Mouse (Mus musculus) left cerebral cortex, postnatal 4 days (tissue): Measurements from ENCODE around the gene Hras. TPM values are rescaled to one million over a fixed set of nuclear protein-coding genes. Genes with fewer than 3 reads are reported as not detected.

Experiments
- DNase-seq: peaks from one replicate; pipeline ENCODE4 v3.0.0-alpha.2; 2022
- intact Hi-C: fragments of 180-260 bp; cut with DNase I; formaldehyde crosslinking; loops from one replicate; pipeline ENCODE4 v1.15.1; 2025
- total RNA-seq, 2 experiments: library from RNA; stranded (reverse); gene quantifications; 2 replicates each; pipeline ENCODE4 v1.2.3; 2021

Gene Hras
- total RNA-seq, 2 experiments from 2014 or later = 194 to 211 TPM

- intact Hi-C loops = no loop called here
- no peak for DNase-seq
These were observed 20.5 kb upstream of the Hras start for GRCm38 (mm10) chr7:141214310-141214709.

- intact Hi-C loops = no loop called here
- DNase-seq = no peak
These were observed 19.9 kb upstream of the Hras start, which contains the start of gene Lmntd2 for GRCm38 (mm10) chr7:141213605-141214235. Gene Lmntd2 (minus strand): TSS chr7:141214080.

- DNase-seq = no peak
These were observed 19.3 kb upstream of the Hras start for GRCm38 (mm10) chr7:141213133-141213532.

GRCm38 (mm10) chr7:141210606-141211131 lies 16.9 kb upstream of the Hras start:
- no peak for DNase-seq
- intact Hi-C loops = no loop called here

More at GRCm38 (mm10) chr7:141213133-141213532, 19.3 kb upstream of the Hras start:
- intact Hi-C loops = no loop called here

GRCm38 (mm10) chr7:141210137-141210536 lies 16.3 kb upstream of the Hras start:
- intact Hi-C loops = no loop called here
- DNase-seq = no peak

- DNase-seq = no peak
- intact Hi-C loops = no loop called here
These were observed 15.7 kb upstream of the Hras start for GRCm38 (mm10) chr7:141209526-141209925.

GRCm38 (mm10) chr7:141206182-141206937 lies 12.6 kb upstream of the Hras start:
- intact Hi-C loops = no loop called here
- DNase-seq = no peak

GRCm38 (mm10) chr7:141205504-141205903 lies 11.7 kb upstream of the Hras start:
- no peak for DNase-seq
- intact Hi-C loops = no loop called here

- no peak for DNase-seq
- intact Hi-C loops = no loop called here
These were observed 10.7 kb upstream of the Hras start for GRCm38 (mm10) chr7:141204546-141204945.

GRCm38 (mm10) chr7:141198121-141198520 lies 4.3 kb upstream of the Hras start:
- intact Hi-C loops = no loop called here

GRCm38 (mm10) chr7:141196619-141197282 lies 2.9 kb upstream of the Hras start:
- no peak for DNase-seq
- intact Hi-C loops = no loop called here

More at GRCm38 (mm10) chr7:141198121-141198520, 4.3 kb upstream of the Hras start:
- DNase-seq = no peak

- intact Hi-C loops = no loop called here
- no peak for DNase-seq
These were observed 1.9 kb upstream of the Hras start for GRCm38 (mm10) chr7:141195754-141196153.

- intact Hi-C loops = no loop called here
These were observed 1.0 kb upstream of the Hras start for GRCm38 (mm10) chr7:141194830-141195229.

GRCm38 (mm10) chr7:141194409-141194808 lies 604 bp upstream of the Hras start:
- no peak for DNase-seq
- intact Hi-C loops = no loop called here

More at GRCm38 (mm10) chr7:141194830-141195229, 1.0 kb upstream of the Hras start:
- peak; percentile 93 for DNase-seq

- peak; percentile 32 for DNase-seq
- intact Hi-C loops = no loop called here
These were observed 403 bp downstream of the Hras start for GRCm38 (mm10) chr7:141193348-141193856.

GRCm38 (mm10) chr7:141192776-141193347 lies 943 bp downstream of the Hras start:
- DNase-seq = no peak
- intact Hi-C loops = no loop called here

- intact Hi-C loops = no loop called here
- no peak for DNase-seq
These were observed 1.8 kb downstream of the Hras start for GRCm38 (mm10) chr7:141191796-141192685.

GRCm38 (mm10) chr7:141191036-141191435 lies 2.8 kb downstream of the Hras start:
- intact Hi-C loops = no loop called here
- DNase-seq = no peak

GRCm38 (mm10) chr7:141190220-141190619 lies 3.6 kb downstream of the Hras start:
- DNase-seq = no peak
- intact Hi-C loops = no loop called here

GRCm38 (mm10) chr7:141188733-141189132 lies 5.1 kb downstream of the Hras start:
- no peak for DNase-seq
- intact Hi-C loops = no loop called here
